Mouse (Mus musculus) heart, postnatal 0 days (tissue): ENCODE measurements around the gene Adprhl2. TPM values are rescaled to one million over a fixed set of nuclear protein-coding genes. Genes with fewer than 3 reads are reported as not detected.

Source experiments
- ATAC-seq: fragments of 200-750 bp; cut with Nextera tagmentation; 2 replicates; pipeline ENCODE4 v1.8.0; 2017; ENCODE audit warnings: low read depth, moderate number of reproducible peaks, moderate library complexity; ENCODE audit not compliant: insufficient read depth
- DNase-seq: peaks from one replicate; pipeline ENCODE4 v3.0.0-alpha.2; 2016; ENCODE audit warnings: low spot score
- H3K27ac ChIP-seq: fragments of 300-500 bp; sonication (generic); 2 replicates; pipeline ENCODE4 v1.5.1; 2014; ENCODE audit warnings: low read depth, mild to moderate bottlenecking
- H3K27me3 ChIP-seq: fragments of 300-500 bp; sonication (generic); 2 replicates; pipeline ENCODE4 v1.6.1; 2014; ENCODE audit warnings: low read length, mixed read lengths; ENCODE audit not compliant: control insufficient read depth, insufficient read depth
- H3K36me3 ChIP-seq: fragments of 300-500 bp; sonication (generic); replicated peaks from 2 replicates; pipeline ENCODE4 v1.6.1; 2014; ENCODE audit warnings: low read length, mixed read lengths; ENCODE audit not compliant: control insufficient read depth, insufficient read depth
- H3K4me1 ChIP-seq: fragments of 300-500 bp; sonication (generic); 2 replicates; pipeline ENCODE4 v1.6.1; 2014; ENCODE audit warnings: antibody characterized with exemption; ENCODE audit not compliant: control insufficient read depth, insufficient read depth
- H3K4me2 ChIP-seq: fragments of 300-500 bp; sonication (generic); 2 replicates; pipeline ENCODE4 v1.6.1; 2014; ENCODE audit warnings: low read depth, mild to moderate bottlenecking, low read length, moderate library complexity
- H3K4me3 ChIP-seq: fragments of 300-500 bp; sonication (generic); 2 replicates; pipeline ENCODE4 v1.5.1; 2014; ENCODE audit warnings: low read depth, low read length
- H3K9ac ChIP-seq: fragments of 300-500 bp; sonication (generic); replicated peaks from 2 replicates; pipeline ENCODE4 v1.6.1; 2014; ENCODE audit warnings: low read depth, low read length, mixed read lengths
- H3K9me3 ChIP-seq: fragments of 300-500 bp; sonication (generic); replicated peaks from 2 replicates; pipeline ENCODE4 v1.6.1; 2016; ENCODE audit warnings: low read length; ENCODE audit not compliant: control insufficient read depth
- CTCF ChIP-seq: IDR thresholded peaks from 2 replicates; pipeline ENCODE4 v1.5.1; 2016; ENCODE audit warnings: antibody characterized with exemption, control low read depth, low read depth
- EP300 ChIP-seq: IDR thresholded peaks from 2 replicates; pipeline ENCODE4 v1.6.1; 2016; ENCODE audit warnings: antibody characterized with exemption, low read depth
- WGBS: fragments of 180-500 bp; shearing (Covaris S2); extraction: QIAGEN DNeasy Blood & Tissue Kit; methylation state at CpG from one replicate; pipeline ENCODE4 v1.1.7; 2014; 5-methylcytosine and 5-hydroxymethylcytosine counted together
- polyA plus RNA-seq: library from polyadenylated mRNA; unstranded; fragments of >200 nt; fragmentation: Nextera tagmentation; extraction: Ambion mirVana; gene quantifications from 2 replicates; pipeline ENCODE4 v1.2.1, GENCODE M21; 2015
- total RNA-seq: library from RNA; depleted of rRNA; stranded (reverse); fragments of >200 nt; gene quantifications from 2 replicates; pipeline ENCODE4 v1.2.3, GENCODE M21; 2014; ENCODE audit warnings: low replicate concordance

The Adprhl2 gene
- total and polyA plus RNA-seq, 2 experiments from 2014 or later, result 23.2 to 30.2 TPM

DNA sequence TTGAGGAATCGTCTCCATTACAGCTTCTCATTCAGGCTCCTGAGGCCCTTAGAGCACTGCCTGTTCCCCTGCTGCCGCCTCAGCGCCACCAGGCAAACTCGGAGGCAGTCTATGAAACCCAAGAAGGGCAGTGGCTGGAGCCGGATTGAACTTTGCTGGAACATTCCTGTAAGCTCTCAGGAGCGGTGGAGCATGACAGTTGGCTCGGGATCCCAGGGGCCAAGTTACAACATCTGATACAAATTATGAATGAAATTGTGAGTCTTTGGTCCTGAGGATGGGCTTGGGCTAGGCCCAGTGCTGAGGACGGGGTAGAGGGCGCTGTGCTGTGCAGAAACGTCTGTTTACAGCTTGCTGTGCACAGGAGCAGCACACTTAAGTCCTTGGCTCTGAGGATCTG, 7.1 kb downstream of the Adprhl2 start:
- no peak overlapping the region for H3K9ac ChIP-seq
- WGBS, result 60% methylated on average over 10 of the region's 10 CpGs
- no peaks in the 10 kb centered on the region for H3K9me3 ChIP-seq
- DNase-seq, result no peak
- TF ChIP-seq CTCF (no peak), EP300 (no peak)
- 0 out of 2 replicates have a peak, but pooled peaks cover 3% of the 10 kb centered on the region for H3K27me3 ChIP-seq
- no peak overlapping the region for H3K4me2 ChIP-seq
- no peak for ATAC-seq
- 0 out of 2 replicates have a peak, but pooled peaks cover 3% of the 10 kb centered on the region for H3K4me1 ChIP-seq
- H3K27ac ChIP-seq, result no peak overlapping the region
- peaks cover 23% of the 10 kb centered on the region for H3K36me3 ChIP-seq
- no peak overlapping the region for H3K4me3 ChIP-seq

DNA sequence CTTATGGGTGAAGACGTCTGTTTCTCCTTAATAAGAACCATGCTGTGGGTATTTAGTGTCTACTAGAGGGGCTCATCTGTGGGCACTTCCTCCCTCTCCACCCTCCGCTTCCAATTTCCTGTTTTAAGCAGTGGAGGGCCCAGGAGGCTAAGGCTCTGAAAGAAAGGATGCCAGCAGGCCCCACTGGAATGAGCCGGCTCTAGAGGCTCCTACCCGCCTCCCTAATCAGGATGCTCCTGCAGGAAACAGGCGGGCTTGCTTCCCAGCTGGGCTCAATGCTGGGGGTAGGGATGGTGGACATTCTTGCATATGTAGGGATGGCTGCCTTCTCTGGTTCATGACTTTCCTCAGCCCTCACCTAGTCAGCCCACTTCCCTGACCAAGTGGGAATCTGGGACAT, 8.3 kb downstream of the Adprhl2 start:
- Histone ChIP-seq H3K9me3 (no peaks in the 10 kb centered on the region), H3K9ac (no peak overlapping the region), H3K27ac (no peak overlapping the region), H3K4me2 (no peak overlapping the region), H3K4me3 (no peak overlapping the region), H3K36me3 (peaks cover 21% of the 10 kb centered on the region), H3K4me1 (0 out of 2 replicates have a peak, but pooled peaks cover 3% of the 10 kb centered on the region), H3K27me3 (0 out of 2 replicates have a peak, but pooled peaks cover 10% of the 10 kb centered on the region)
- 33% methylated on average over 5 of the region's 5 CpGs for WGBS
- ATAC-seq, result peak; percentile 27; the same call in 1 of the 2 replicates
- TF ChIP-seq EP300 (no peak), CTCF (no peak)
- no peak for DNase-seq

DNA sequence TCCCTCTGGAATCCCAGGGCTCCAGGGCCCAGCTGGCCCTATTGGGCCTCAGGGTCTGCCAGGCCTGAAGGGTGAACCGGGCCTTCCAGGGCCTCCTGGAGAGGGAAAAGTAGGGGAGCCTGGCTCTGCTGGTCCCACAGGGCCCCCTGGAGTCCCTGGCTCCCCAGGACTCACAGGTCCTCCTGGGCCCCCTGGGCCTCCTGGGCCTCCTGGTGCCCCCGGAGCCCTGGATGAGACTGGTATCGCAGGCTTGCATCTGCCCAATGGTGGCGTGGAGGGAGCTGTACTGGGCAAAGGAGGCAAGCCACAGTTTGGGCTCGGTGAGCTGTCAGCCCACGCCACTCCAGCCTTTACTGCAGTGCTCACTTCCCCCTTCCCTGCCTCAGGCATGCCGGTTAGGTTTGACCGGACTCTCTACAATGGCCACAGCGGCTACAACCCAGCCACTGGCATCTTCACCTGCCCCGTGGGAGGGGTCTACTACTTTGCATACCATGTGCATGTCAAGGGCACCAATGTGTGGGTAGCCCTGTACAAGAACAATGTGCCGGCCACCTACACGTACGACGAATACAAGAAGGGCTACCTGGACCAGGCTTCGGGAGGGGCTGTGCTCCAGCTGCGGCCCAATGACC, 9.8 kb downstream of the Adprhl2 start:
- DNase-seq (no peak), ATAC-seq (no peak)
- no peak overlapping the region for H3K9ac ChIP-seq
- 91% methylated on average over 16 of the region's 16 CpGs for WGBS
- TF ChIP-seq CTCF (no peak), EP300 (no peak)
- 0 out of 2 replicates have a peak, but pooled peaks cover 3% of the 10 kb centered on the region for H3K4me1 ChIP-seq
- no peak overlapping the region for H3K4me2 ChIP-seq
- H3K4me3 ChIP-seq, result no peak overlapping the region
- no peak overlapping the region for H3K27ac ChIP-seq
- peaks cover 6% of the 10 kb centered on the region for H3K36me3 ChIP-seq
- H3K9me3 ChIP-seq, result no peaks in the 10 kb centered on the region
- 0 out of 2 replicates have a peak, but pooled peaks cover 10% of the 10 kb centered on the region for H3K27me3 ChIP-seq

DNA sequence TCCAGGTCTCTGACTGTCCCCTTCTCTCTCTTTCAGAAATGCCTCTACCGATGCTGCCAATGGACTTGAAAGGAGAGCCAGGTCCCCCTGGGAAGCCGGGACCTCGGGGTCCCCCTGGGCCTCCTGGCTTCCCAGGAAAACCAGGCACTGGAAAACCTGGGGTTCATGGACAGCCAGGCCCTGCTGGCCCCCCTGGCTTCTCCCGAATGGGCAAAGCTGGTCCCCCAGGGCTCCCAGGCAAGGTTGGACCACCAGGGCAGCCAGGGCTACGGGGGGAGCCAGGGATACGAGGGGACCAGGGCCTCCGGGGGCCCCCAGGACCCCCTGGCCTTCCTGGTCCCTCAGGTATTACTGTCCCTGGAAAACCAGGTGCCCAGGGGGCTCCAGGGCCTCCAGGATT, 11.2 kb downstream of the Adprhl2 start:
- no peaks in the 10 kb centered on the region for H3K36me3 ChIP-seq
- DNase-seq (peak; percentile 0), ATAC-seq (no peak)
- H3K27ac ChIP-seq, result no peak overlapping the region
- TF ChIP-seq EP300 (no peak), CTCF (no peak)
- 0 out of 2 replicates have a peak, but pooled peaks cover 10% of the 10 kb centered on the region for H3K27me3 ChIP-seq
- H3K4me3 ChIP-seq, result no peak overlapping the region
- H3K4me1 ChIP-seq, result 0 out of 2 replicates have a peak, but pooled peaks cover 3% of the 10 kb centered on the region
- no peak overlapping the region for H3K9ac ChIP-seq
- no peak overlapping the region for H3K4me2 ChIP-seq
- 68% methylated on average over 7 of the region's 7 CpGs for WGBS
- H3K9me3 ChIP-seq, result no peaks in the 10 kb centered on the region

DNA sequence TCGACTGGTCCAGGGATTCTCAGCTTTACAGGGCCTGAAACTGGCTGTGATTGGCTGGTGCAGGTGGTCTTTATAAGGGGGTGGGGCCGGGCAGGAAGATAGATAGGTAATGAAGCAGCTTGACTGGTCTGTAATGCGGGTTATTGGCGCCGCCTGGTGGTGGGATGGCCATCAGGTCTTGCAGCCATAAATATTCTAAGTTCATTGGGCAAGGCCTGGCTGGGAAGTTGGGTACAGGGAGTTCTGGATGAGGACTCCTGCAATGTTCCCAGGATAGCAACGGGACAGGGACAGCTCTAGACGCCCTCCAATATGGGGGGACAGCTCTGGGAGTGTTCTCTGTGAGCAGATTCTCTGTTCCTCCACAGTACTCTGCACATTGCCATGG, 11.6 kb downstream of the Adprhl2 start:
- Histone ChIP-seq H3K4me1 (0 out of 2 replicates have a peak, but pooled peaks cover 3% of the 10 kb centered on the region), H3K27ac (no peak overlapping the region), H3K9me3 (no peaks in the 10 kb centered on the region), H3K27me3 (0 out of 2 replicates have a peak, but pooled peaks cover 10% of the 10 kb centered on the region), H3K4me3 (no peak overlapping the region), H3K36me3 (no peaks in the 10 kb centered on the region), H3K9ac (no peak overlapping the region), H3K4me2 (peak overlapping the region; percentile 44; the same call in 1 of the 2 replicates)
- WGBS, result 0% methylated on average over 7 of the region's 7 CpGs
- TF ChIP-seq EP300 (no peak), CTCF (peak; percentile 80)
- ATAC-seq, result peak; percentile 57; the same call in 1 of the 2 replicates
- peak; percentile 45 for DNase-seq
